Mouse (Mus musculus): ENCODE measurements around the gene Spns2. TPM values are rescaled to one million over a fixed set of nuclear protein-coding genes. Genes with fewer than 3 reads are reported as not detected.

Spns2 gene
- total RNA-seq, 1 experiment from 2014 or later: 6.9 TPM

DNA sequence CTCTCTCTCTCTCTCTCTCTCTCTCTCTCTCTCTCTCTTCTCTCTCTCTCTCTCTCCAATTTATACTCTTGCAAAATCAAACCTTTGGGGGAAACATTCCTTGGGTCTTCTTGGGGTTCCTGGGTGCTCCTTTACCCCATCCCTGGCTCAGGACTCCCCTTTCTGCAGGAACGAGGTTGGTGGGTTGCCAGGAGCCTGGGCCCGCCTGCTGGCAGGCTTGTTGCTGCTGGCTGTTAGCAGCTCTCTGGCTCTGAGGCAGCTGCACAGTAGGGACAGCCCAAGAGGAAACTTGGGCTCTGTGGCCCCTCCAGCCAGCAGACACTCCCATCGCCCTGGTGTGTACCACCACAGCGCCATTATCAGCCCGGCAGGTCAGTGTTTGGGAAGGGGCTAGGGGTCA lies 53.4 kb downstream of the Spns2 start:
- DNase-seq: peak; percentile 80

DNA sequence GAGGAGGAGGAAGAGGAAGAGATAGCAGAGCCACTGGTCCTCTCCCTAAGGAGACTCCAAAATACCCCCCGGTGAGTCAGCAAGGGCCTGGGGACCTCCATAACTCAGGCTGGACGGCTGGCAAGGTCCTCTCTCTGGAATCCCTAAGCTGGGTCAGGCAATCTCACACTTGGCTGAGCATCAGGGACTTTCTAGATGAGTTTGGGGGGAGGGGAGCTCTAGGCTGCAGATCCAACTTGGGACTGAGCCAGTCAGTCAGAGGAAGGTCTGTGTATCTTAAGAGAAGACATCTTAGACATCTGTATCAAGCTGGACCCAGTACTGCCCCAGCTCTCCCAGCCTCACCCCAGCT lies 54.0 kb downstream of the Spns2 start:
- DNase-seq: peak; percentile 89

DNA sequence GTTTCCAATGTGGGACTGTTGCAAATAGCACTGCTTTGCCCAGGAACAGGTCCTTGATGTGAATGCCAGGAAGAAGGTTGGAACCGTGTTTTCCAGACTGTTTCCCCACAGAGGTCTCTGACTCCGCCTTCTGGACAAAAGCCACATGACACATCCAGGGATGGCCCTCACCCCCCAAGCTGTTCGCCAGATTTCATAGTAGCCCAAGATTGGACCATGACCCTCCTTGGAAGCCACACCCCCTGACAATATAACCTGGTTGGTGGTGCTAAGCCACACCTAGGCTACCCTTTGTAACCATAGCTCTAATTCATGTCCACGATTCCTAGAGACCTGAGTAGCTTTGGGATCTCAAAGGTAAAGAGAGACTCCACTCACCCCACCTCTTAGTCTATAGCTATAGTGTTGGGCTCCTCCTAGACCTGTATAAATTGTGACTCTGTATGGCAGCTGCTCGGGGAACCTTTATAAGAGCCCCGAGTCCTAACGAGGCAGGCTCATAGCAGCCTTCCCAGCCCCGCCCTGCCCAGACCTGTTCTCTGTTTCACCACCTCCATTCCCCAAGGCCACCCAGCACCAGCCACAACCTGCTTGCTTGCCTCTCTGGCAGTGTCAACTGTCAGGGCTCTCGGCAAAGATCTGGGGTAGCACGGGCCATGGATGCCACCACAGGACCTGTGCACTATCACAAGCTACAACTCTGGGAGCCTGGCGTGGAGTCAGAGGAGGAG lies 54.6 kb downstream of the Spns2 start, which contains the start of gene Ggt6:
Gene Ggt6 (plus strand): TSS at position 564 of the 731 bp plus-strand sequence.
- DNase-seq: peak; percentile 84

DNA sequence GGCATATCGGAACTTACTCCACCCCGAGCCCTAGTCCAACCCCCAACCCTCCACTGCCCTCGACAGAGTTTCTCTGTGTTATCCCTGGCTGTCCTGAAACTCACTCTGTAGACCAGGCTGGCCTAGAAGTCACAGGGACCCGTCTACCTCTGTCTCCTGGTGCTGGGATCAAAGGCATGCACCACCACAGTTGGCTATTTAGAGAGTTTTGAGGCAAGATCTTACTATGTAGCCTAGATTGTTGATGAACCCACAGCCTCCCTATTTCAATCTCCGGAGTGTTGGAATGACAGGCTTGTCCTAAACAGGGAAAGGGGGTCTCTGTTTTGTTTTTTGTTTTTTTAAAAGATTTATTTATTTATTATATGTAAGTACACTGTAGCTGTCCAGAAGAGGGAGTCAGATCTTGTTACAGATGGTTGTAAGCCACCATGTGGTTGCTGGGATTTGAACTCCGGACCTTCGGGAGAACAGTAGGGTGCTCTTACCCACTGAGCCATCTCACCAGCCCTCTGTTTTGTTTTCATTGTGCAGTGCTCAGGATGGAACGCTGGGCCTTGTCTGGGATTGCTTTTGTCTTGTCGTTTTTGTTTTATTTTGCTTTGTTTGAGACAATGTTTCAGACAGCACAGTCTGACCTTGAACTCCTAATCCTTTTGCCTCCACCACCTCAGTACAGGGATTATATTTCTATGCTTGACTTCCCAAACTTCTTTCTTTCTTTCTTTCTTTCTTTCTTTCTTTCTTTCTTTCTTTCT lies 59.2 kb downstream of the Spns2 start:
- peak; percentile 2 for DNase-seq

DNA sequence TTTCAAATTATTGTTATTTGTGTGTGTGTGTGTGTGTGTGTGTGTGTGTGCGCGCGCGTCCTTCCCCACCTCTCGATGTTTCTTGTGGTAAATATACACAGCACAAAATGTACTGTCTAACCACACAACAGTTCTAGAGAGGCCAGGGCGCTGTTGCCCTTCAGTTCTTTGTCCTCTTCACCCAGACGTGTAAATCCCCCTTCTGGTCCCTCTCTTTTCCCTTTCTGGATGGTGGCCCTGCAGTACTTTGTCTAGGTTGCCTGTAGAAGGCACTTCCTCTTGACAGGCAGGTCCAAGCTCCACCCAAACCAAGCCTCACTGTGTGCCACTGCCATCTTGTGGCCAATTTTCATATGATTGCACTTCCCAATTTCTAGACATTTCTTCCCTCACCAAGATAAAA lies 60.4 kb downstream of the Spns2 start:
- peak; percentile 85 for DNase-seq

DNA sequence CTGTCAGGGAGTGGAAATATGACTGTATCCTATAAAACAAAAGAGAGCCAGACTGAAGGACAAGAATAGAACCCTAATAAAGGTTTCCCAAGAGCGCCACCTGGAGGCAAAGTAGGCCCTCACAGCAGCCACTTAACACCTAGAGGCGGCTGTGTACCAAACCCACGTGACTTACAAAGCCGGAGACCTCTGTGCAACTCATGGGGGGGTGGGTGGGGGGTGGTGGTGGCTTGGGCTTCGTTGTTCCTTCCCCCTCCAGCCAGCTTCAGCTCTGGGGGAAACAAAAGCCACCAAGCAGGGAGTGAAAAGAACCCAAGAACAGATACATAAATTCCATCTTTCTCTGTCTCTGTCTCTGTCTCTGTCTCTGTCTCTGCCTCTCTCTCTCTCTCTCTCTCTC lies 61.0 kb downstream of the Spns2 start:
- peak; percentile 89 for DNase-seq

DNA sequence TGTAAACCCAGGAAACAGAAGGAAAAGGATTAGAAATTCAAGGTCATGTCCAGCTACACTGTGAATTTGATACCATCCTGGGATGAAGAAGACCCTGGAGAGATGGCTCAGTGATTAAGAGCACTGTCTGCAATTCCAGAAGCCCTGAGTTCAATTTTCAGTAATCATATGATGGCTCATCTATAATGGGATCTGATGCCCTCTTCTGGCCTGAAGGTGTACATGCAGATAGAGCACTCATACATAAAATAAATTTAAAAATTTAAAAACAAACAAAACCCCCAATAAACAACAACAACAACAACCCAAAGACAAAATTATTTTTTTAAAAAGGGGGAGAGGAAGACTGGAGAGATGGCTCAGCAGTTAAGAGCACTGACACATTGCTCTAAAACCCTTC lies 62.8 kb downstream of the Spns2 start:
- DNase-seq: peak; percentile 6

DNA sequence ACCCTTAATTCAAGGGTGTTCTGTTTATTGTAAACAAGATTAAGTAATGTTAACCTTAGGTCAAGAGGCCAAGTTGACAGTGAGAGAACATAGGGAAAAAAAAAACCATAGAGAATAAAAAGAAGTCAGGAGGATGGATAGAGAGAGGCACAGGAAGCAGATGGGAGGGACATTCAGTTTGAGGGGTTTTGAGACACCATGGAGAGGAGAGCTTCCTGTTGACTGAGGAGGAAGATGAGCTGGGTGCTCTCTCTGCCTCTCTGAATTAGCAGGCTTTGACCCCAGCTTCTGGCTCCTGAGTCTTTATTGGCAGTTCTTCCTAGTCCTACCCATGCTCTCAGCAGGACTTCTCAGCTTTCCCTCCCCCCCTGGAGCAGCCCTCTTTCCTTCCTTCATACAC lies 64.5 kb downstream of the Spns2 start:
- peak; percentile 0 for DNase-seq

DNA sequence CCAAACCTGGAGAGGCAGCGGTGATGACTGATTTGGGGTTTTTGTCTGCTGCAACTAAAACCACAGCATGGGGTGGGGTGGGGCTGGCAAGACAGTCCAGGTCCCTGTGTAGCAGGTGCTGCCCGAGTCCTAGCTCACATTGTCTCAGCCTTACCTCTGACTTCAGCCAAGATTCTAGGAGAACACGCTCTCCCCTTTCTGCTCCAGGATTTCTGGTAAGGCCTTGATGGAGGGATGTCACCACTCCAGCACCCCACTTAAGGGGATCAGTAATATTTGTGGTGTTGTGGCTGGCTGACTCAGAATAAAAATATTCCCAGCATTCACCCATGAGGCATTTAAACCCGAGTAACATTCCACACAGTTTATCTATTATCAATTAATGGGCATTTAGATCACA lies 66.0 kb downstream of the Spns2 start:
- peak; percentile 1 for DNase-seq

DNA sequence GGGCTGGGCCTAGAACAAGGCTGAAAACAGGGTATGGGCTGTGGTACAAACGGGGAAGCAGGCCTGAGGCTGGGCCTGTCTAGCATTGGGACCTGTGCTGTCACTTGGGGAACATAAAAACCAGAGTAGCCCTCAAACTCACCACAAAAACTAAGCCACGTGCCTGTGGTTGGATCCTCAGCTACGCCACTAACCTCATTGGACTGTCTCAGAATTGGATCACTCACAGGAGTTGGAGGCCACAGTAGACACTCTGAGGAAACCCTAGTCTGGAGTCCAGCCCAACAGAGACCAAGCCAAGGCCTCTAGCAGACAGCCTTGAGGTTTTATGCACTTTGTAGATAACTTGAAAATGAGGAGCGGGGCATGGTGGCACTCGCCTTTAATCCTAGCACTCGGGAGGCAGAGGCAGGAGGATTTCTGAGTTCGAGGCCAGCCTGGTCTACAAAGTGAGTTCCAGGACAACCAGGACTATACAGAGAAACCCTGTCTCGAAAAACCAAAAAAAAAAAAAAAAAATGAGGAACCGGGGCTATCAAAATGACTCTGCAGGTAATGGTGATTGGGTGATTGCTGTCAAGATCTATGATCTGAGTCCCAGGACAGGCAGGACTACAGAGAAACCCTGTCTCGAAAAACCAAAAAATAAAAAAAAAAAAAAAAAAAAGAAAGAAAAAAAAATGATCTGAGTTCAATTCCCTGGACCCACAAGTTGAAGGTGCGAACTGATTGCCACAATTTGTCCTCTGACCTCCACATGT lies 68.0 kb downstream of the Spns2 start:
- DNase-seq: peak; percentile 75

DNA sequence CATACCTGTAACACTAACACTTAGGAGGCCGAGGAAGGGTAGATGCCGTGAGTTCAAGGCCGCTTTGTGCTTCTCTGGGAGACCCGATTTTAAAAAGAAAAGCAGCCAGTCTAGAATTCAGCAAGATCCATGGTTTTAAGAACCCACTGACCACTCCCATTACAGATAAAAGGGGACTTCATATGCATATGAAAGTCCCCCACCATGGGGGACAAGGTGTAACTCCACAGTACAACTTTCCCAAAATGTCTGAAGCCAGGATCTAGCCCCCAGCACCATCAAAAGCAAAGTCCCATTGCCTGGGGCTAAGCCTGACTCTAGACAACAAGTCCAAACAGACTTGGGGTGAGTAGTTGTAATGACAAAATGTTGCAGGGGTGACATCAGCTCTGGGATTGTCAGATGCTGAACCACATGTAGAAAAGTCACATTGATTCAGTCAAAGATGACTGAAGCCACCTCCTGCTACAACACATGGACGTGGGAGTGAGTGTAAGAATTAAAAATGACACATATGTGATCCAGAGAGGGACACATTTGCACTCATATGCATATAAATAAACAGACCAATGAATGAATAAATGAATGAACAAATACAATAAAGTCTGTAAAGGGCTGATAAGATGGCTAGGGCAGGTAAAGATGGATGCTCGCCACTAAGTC lies 69.1 kb downstream of the Spns2 start:
- DNase-seq: peak; percentile 1

DNA sequence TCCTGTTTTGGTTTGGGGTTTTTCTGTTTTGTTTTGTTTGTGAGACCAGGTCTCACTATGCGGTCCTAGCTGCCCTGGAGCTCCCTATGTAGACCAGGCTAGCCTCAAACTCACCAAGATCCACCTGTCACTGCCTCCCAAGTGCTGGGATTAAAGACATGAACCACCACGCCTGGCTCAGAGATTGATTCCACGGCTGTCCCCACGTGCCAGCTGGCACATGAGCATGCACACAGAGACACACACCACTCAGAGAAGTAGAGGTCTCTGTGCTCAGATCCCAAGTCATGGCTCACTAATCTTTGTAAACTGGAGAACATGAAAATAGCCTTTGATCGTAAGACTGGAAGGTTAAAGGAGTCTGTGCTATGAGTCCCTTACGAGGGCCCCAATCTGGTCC lies 70.7 kb downstream of the Spns2 start:
- peak; percentile 2 for DNase-seq

DNA sequence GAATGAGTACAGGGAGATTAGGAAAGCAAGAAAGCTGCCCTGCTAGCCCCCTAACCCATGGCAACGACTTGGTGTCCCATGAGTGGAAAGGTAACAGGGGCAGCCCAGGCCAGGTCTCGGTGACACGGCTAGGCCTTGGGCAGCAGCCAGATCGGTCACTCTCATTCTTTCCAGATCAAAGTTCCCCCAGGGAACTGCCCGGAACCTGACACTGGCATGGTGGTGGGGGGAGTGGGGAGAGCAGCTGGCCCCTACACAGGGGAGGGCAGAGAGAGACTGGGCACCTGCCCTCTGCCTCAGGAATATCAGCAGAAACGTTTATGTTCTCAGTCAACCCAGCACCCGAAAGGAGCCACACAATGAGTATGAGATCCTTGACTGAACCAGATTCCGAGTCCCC lies 71.5 kb downstream of the Spns2 start:
- DNase-seq: peak; percentile 49

DNA sequence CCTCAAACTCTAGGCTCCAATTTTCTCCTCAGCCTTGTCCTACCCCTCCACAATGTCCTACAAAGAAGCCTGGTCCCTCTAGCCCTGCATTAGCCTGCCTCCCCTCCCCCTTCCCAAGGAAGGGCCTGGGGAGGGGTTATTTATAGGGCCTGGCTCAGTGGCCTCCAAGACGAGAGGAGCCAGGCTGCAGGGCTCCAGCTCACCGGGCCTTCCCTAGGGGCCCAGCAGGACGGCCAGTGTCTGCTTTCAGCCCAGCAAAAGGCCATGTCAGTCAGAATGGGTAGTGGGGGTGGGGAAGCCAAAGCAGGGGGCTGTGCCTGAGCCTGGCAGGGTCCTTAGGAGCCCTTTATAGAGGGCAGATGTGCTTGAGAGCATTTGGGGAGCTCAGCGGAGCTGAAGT lies 72.3 kb downstream of the Spns2 start:
- peak; percentile 38 for DNase-seq

DNA sequence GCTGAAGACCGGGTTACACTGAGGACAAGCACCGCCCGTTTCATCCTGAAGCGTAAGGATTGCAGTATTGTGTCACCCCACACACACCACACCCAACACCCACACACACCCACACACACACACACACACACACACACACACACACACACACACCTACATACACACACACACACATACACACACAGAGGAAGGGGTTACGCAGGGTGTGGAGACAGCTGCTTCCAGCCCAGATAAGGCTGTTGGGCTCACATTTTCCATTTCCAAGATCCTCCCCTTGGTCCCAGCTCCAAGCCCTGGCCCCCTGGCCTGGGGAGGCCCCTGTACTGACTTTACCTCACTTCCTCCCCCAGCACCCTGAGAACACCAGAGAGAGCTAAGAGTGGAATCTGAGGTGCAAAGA lies 73.0 kb downstream of the Spns2 start:
- DNase-seq: peak; percentile 9

DNA sequence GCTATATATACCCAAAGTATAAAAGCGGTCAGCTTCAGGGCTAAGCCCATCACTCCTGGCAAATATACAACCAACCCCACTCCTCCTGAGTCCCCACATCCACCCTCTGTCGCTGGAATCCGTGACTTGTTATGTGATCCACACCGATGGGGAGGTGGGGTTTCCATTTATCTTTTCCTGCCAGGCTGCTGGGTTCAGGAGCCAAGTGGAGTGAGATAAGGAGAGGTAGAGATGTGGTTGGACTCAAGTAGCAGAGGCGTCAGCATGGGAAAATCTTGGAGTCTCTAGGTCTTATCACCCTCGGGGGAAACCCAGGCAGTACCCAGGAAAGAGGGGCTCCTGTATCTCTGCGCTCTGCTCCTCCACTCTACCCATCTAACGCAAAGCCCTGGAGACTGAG lies 74.5 kb downstream of the Spns2 start:
- DNase-seq: no peak

DNA sequence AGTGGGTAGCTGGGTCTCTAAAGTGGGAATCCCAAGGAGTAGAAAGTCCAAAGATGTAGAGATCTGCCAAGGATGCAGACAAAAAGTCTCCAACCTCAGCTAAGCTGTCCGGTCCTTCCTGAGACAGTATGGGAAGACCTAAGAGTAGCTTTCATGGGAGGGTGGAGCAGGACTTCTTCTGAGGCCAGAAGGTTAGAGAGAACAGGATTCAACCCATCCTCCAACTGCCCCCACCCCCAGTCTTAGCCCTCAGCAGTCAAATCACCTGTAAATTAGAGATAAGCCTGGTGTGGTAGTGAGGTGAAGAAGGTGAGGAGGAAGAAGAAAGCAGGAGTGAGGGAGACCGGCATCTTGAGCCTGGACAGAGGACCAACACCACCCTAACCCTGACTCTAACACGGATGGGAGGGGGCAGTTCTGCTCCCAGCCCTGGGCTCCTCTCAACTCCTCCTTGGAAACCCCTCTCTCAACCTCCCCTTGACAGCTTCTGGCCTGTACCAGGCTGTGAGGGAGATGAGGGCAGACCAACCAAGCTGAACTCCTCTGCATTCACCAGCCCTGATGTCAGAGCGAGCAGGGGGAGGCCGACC lies 76.0 kb downstream of the Spns2 start:
- DNase-seq: no peak

DNA sequence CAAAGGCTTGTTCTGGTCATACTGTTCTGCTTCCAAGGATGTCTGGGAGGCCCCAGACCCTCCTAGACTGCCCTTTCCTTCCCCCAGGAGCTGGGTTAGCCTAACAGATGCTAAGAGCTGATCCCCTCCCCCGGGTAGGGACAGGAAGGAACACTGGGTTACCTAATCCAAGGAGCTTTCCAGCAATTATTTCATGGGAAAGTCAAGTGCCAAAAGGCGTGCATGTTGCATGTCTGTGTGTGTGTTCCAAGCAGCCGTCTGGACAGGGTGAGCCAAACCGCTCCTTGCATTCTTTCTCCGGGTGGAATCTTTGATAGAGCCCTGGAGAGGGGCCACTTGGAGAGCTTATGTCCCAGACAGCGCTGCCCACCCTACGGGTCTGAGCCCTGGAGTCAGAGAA lies 76.7 kb downstream of the Spns2 start:
- peak; percentile 49 for DNase-seq

DNA sequence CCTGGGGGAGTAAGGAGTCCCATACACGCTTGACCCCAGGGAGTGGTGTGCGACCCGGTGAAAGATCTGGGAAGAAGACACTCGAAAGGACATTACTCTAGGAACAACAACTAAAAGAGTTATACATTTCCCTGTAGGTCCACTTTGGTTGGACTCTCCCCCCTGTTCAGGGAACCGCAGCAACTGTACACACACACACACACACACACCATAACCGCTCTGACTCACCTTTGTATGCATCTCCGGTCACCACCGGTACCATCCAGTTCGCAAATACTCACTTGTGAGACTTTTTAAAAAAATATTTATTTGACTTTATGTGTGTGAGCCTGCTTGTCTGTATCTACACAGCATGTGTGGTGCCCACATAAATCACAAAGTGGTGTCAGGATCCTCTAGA lies 77.8 kb downstream of the Spns2 start:
- no peak for DNase-seq

DNA sequence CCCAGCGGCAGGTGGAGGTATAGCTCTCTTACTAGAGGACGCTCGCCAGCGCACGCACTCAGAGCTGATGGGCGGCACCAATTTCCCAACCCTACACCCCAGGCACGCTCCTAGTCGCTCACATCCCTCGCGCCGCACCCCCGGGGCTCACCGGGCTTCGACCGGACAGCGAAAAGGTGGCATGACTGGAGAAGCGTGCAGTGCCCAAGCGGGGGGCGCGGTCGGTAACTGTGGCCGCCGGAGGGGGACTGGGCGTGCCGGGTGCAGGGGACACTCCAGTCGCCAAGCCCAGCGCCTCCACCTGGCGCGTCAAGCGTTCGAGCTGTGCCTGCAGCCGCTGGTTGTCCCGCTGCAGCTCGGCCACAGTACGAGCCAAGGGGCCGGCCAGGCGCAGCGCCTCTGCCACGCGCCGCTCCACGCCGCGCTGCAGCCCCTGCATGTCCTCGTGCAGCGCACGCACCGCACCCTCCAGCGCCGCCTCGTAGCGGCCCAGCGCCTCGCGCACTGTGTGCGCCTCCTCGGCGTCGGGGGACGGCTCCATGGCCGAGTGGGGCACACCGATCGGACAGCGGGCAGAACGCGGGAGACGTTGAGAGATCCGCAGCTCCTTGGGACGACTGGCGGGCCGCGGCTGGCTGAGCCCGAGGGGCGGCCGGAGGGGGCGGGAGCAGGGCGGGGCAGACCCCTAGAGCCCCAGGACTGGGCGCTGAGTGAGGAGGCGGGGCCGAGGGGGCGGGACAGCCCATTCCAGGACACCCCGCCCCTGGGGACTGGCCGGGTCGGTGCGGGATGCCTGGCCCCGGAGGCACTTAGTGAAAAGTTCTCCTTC lies 78.4 kb downstream of the Spns2 start, which contains the start of gene Smtnl2:
Gene Smtnl2 (minus strand): TSS at position 621 of the 829 bp plus-strand sequence.
- peak; percentile 93 for DNase-seq

DNA sequence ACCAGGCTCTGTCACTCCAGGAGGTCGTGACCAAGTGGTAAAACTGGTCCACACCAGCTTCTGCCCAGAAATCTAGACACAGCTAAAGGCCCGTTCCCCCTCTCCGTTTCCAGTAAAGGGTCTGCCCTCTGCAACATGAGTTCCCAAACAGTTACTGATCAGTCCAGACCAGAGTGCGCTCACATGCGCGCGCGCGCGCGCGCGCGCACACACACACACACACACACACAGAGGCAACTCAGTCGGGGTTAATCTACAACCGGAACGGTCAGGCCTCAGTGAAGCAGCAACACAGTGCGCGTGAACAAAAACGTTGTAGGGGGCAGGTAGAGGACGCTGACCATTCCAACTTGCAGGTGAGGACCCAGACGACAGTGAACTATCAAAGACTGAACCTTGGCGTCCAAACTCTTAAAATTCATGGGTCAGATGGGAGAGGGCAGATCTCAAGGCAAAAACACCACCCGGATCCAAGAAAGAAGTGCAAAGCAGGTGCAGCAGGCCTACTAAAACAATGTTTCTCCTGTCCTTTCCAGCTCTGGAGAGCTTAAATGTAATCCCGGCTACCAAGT lies 79.1 kb downstream of the Spns2 start:
- DNase-seq: no peak

Data from adrenal gland, postnatal 14 days (tissue).